Mouse (Mus musculus): ENCODE data around the gene Tomm40l.

The Tomm40l gene

GRCm38 (mm10) chr1:171222238-171223155 lies at the start of gene Tomm40l:
Tomm40l (minus strand) TSS chr1:171222514.
- WGBS = 1% methylated on average over 28 of the region's 28 CpGs

GRCm38 (mm10) chr1:171272086-171272485 lies 49.8 kb upstream of the Tomm40l start:
- 77% methylated on average over 3 of the region's 3 CpGs for WGBS

GRCm38 (mm10) chr1:171271622-171272021 lies 49.3 kb upstream of the Tomm40l start:
- WGBS = 59% methylated on average over 10 of the region's 10 CpGs

GRCm38 (mm10) chr1:171271196-171271595 lies 48.9 kb upstream of the Tomm40l start:
- WGBS = 45% methylated on average over 9 of the region's 9 CpGs

GRCm38 (mm10) chr1:171270573-171270900 lies 48.2 kb upstream of the Tomm40l start:
- WGBS = 1% methylated on average over 19 of the region's 19 CpGs

- 3% methylated on average over 36 of the region's 36 CpGs for WGBS
Observed at GRCm38 (mm10) chr1:171269848-171270572, 47.7 kb upstream of the Tomm40l start, which contains the start of gene B4galt3. B4galt3 (plus strand) TSS chr1:171270328.

- WGBS = 45% methylated on average over 1 of the region's 1 CpGs
Observed at GRCm38 (mm10) chr1:171268341-171268740, 46.0 kb upstream of the Tomm40l start.

GRCm38 (mm10) chr1:171265971-171266744 lies 43.8 kb upstream of the Tomm40l start:
- WGBS = 55% methylated on average over 4 of the region's 4 CpGs

- WGBS = 66% methylated on average over 3 of the region's 3 CpGs
Observed at GRCm38 (mm10) chr1:171263666-171264461, 41.5 kb upstream of the Tomm40l start.

- 0% methylated on average over 2 of the region's 2 CpGs for WGBS
Observed at GRCm38 (mm10) chr1:171263185-171263611, 40.9 kb upstream of the Tomm40l start.

- 2% methylated on average over 8 of the region's 8 CpGs for WGBS
Observed at GRCm38 (mm10) chr1:171262594-171263130, 40.3 kb upstream of the Tomm40l start.

- 81% methylated on average over 3 of the region's 3 CpGs for WGBS
Observed at GRCm38 (mm10) chr1:171260316-171260715, 38.0 kb upstream of the Tomm40l start.

GRCm38 (mm10) chr1:171258921-171259320 lies 36.6 kb upstream of the Tomm40l start:
- whole genome bisulfite sequencing = 88% methylated on average over 17 of the region's 17 CpGs

GRCm38 (mm10) chr1:171257781-171258180 lies 35.5 kb upstream of the Tomm40l start:
- WGBS = 79% methylated on average over 9 of the region's 9 CpGs

- 64% methylated on average over 15 of the region's 15 CpGs for WGBS
Observed at GRCm38 (mm10) chr1:171256937-171257548, 34.7 kb upstream of the Tomm40l start.

- WGBS = 88% methylated on average over 24 of the region's 24 CpGs
Observed at GRCm38 (mm10) chr1:171256095-171256818, 33.9 kb upstream of the Tomm40l start.

- WGBS = 64% methylated on average over 17 of the region's 17 CpGs
Observed at GRCm38 (mm10) chr1:171252415-171252814, 30.1 kb upstream of the Tomm40l start.

- 18% methylated on average over 13 of the region's 13 CpGs for WGBS
Observed at GRCm38 (mm10) chr1:171251594-171252324, 29.4 kb upstream of the Tomm40l start.
